Mouse (Mus musculus) midbrain, embryonic 12.5 days (tissue): ENCODE measurements around the gene Tnfrsf13c. TPM values are rescaled to one million over a fixed set of nuclear protein-coding genes. Genes with fewer than 3 reads are reported as not detected.
A peak's percentile ranks its signal among the peaks of the same experiment; 100 is the strongest.

ENCODE experiments used
- ATAC-seq: fragments of 200-750 bp; cut with Nextera tagmentation; 2 replicates; pipeline ENCODE4 v1.8.0; 2017; ENCODE audit warnings: low read depth, moderate TSS enrichment, moderate library complexity; ENCODE audit not compliant: low FRiP score
- H3K27ac ChIP-seq: fragments of 300-500 bp; sonication (generic); replicated peaks from 2 replicates; pipeline ENCODE4 v1.5.1; 2016; ENCODE audit warnings: mild to moderate bottlenecking
- H3K27me3 ChIP-seq: fragments of 300-500 bp; sonication (generic); 2 replicates; pipeline ENCODE4 v1.6.1; 2016; ENCODE audit warnings: mild to moderate bottlenecking
- H3K36me3 ChIP-seq: fragments of 300-500 bp; sonication (generic); 2 replicates; pipeline ENCODE4 v1.6.1; 2016
- H3K4me1 ChIP-seq: fragments of 300-500 bp; sonication (generic); 2 replicates; pipeline ENCODE4 v1.6.1; 2016
- H3K4me2 ChIP-seq: fragments of 300-500 bp; sonication (generic); replicated peaks from 2 replicates; pipeline ENCODE4 v1.6.1; 2016; ENCODE audit warnings: mild to moderate bottlenecking, moderate library complexity
- H3K4me3 ChIP-seq: fragments of 300-500 bp; sonication (generic); 2 replicates; pipeline ENCODE4 v1.5.1; 2016; ENCODE audit warnings: mild to moderate bottlenecking
- H3K9ac ChIP-seq: fragments of 300-500 bp; sonication (generic); replicated peaks from 2 replicates; pipeline ENCODE4 v1.6.1; 2016; ENCODE audit warnings: mild to moderate bottlenecking, moderate library complexity
- H3K9me3 ChIP-seq: fragments of 300-500 bp; sonication (generic); 2 replicates; pipeline ENCODE4 v1.6.1; 2016; ENCODE audit warnings: mild to moderate bottlenecking
- WGBS: fragments of 180-500 bp; shearing (Covaris S2); methylation state at CpG from one replicate; pipeline ENCODE4 v1.1.7; 2016; 5-methylcytosine and 5-hydroxymethylcytosine counted together
- polyA plus RNA-seq: library from polyadenylated mRNA; unstranded; fragments of >200 nt; fragmentation: Nextera tagmentation; extraction: Ambion mirVana; gene quantifications from 2 replicates; pipeline ENCODE4 v1.2.1, GENCODE M21; 2016

Gene Tnfrsf13c
- polyA plus RNA-seq: 0.37 TPM in 1 of 2 replicates, not detected in the other

- H3K9me3 ChIP-seq: no peaks in the 10 kb centered on the region
- no peaks in the 10 kb centered on the region for H3K36me3 ChIP-seq
- H3K9ac ChIP-seq: peak within 1 kb of the TSS; percentile 46
- peak; percentile 63 for ATAC-seq
- H3K4me3 ChIP-seq: peak within 1 kb of the TSS; percentile 36
- peaks cover 28% of the 10 kb centered on the region for H3K4me1 ChIP-seq
- H3K4me2 ChIP-seq: peak within 1 kb of the TSS; percentile 68
- 1% methylated on average over 43 of the region's 44 CpGs for WGBS
- H3K27ac ChIP-seq: no peak within 1 kb of the TSS
- H3K27me3 ChIP-seq: peaks cover 56% of the 10 kb centered on the region
Observed at GRCm38 (mm10) chr15:82223657-82224601, at the start of gene Tnfrsf13c. Tnfrsf13c (minus strand) TSS chr15:82224369.

GRCm38 (mm10) chr15:82272295-82272694 is 48.1 kb upstream of the Tnfrsf13c start:
- H3K27me3 ChIP-seq: peaks cover 33% of the 10 kb centered on the region
- peaks cover 52% of the 10 kb centered on the region for H3K4me1 ChIP-seq
- H3K4me3 ChIP-seq: no peak overlapping the region
- no peak overlapping the region for H3K27ac ChIP-seq
- H3K9ac ChIP-seq: no peak overlapping the region
- H3K4me2 ChIP-seq: no peak overlapping the region
- 93% methylated on average over 6 of the region's 6 CpGs for WGBS
- H3K9me3 ChIP-seq: no peaks in the 10 kb centered on the region
- ATAC-seq: no peak
- 0 out of 2 replicates have a peak, but pooled peaks cover under 1% of the 10 kb centered on the region for H3K36me3 ChIP-seq

GRCm38 (mm10) chr15:82271201-82271600 is 47.0 kb upstream of the Tnfrsf13c start:
- Histone ChIP-seq H3K27ac (0 out of 2 replicates have a peak overlapping the region, but pooled peaks have one; percentile 46), H3K4me1 (peaks cover 41% of the 10 kb centered on the region), H3K9ac (no peak overlapping the region), H3K36me3 (no peaks in the 10 kb centered on the region), H3K4me2 (no peak overlapping the region), H3K4me3 (no peak overlapping the region), H3K9me3 (no peaks in the 10 kb centered on the region), H3K27me3 (peaks cover 33% of the 10 kb centered on the region)
- no peak for ATAC-seq
- WGBS: 3% methylated on average over 5 of the region's 5 CpGs

- ATAC-seq: no peak
- no peaks in the 10 kb centered on the region for H3K36me3 ChIP-seq
- H3K9me3 ChIP-seq: no peaks in the 10 kb centered on the region
- H3K27me3 ChIP-seq: peaks cover 27% of the 10 kb centered on the region
- WGBS: 85% methylated on average over 9 of the region's 9 CpGs
- H3K4me1 ChIP-seq: peaks cover 27% of the 10 kb centered on the region
- no peak overlapping the region for H3K4me3 ChIP-seq
- H3K4me2 ChIP-seq: no peak overlapping the region
- no peak overlapping the region for H3K9ac ChIP-seq
- H3K27ac ChIP-seq: peak overlapping the region; percentile 75
Observed at GRCm38 (mm10) chr15:82268783-82269182, 44.6 kb upstream of the Tnfrsf13c start.

- WGBS: 10% methylated on average over 3 of the region's 3 CpGs
- Histone ChIP-seq H3K9me3 (no peaks in the 10 kb centered on the region), H3K4me1 (peaks cover 26% of the 10 kb centered on the region), H3K27ac (peak overlapping the region; percentile 75), H3K4me2 (peak overlapping the region; percentile 21; the same call in 1 of the 2 replicates), H3K4me3 (no peak overlapping the region), H3K9ac (no peak overlapping the region; the same call in 1 of the 2 replicates), H3K27me3 (peaks cover 21% of the 10 kb centered on the region), H3K36me3 (no peaks in the 10 kb centered on the region)
- 0 out of 2 replicates have a peak, but pooled peaks have one; percentile 44 for ATAC-seq
Observed at GRCm38 (mm10) chr15:82268185-82268584, 44.0 kb upstream of the Tnfrsf13c start.

- H3K4me3 ChIP-seq: no peak overlapping the region
- no peaks in the 10 kb centered on the region for H3K36me3 ChIP-seq
- no peak for ATAC-seq
- 13% methylated on average over 6 of the region's 6 CpGs for WGBS
- H3K27ac ChIP-seq: no peak overlapping the region
- no peak overlapping the region for H3K4me2 ChIP-seq
- no peak overlapping the region for H3K9ac ChIP-seq
- 0 out of 2 replicates have a peak, but pooled peaks cover 5% of the 10 kb centered on the region for H3K27me3 ChIP-seq
- peaks cover 21% of the 10 kb centered on the region for H3K4me1 ChIP-seq
- no peaks in the 10 kb centered on the region for H3K9me3 ChIP-seq
Observed at GRCm38 (mm10) chr15:82266356-82266755, 42.2 kb upstream of the Tnfrsf13c start.

- Histone ChIP-seq H3K9me3 (no peaks in the 10 kb centered on the region), H3K4me3 (no peak overlapping the region), H3K36me3 (no peaks in the 10 kb centered on the region), H3K4me2 (no peak overlapping the region), H3K9ac (no peak overlapping the region), H3K27ac (no peak overlapping the region), H3K27me3 (peaks cover 20% of the 10 kb centered on the region; the same call in 1 of the 2 replicates), H3K4me1 (peaks cover 29% of the 10 kb centered on the region)
- WGBS: 13% methylated on average over 16 of the region's 16 CpGs
- ATAC-seq: no peak
Observed at GRCm38 (mm10) chr15:82259510-82259909, 35.3 kb upstream of the Tnfrsf13c start.

- H3K9ac ChIP-seq: peak overlapping the region; percentile 43
- H3K27ac ChIP-seq: peak overlapping the region; percentile 79
- ATAC-seq: peak; percentile 85
- peak overlapping the region; percentile 54 for H3K4me2 ChIP-seq
- WGBS: 9% methylated on average over 10 of the region's 10 CpGs
- no peaks in the 10 kb centered on the region for H3K9me3 ChIP-seq
- peaks cover 29% of the 10 kb centered on the region for H3K4me1 ChIP-seq
- peaks cover 15% of the 10 kb centered on the region; the same call in 1 of the 2 replicates for H3K27me3 ChIP-seq
- peak overlapping the region; percentile 43 for H3K4me3 ChIP-seq
- H3K36me3 ChIP-seq: no peaks in the 10 kb centered on the region
Observed at GRCm38 (mm10) chr15:82255944-82256383, 31.8 kb upstream of the Tnfrsf13c start.

- no peak overlapping the region for H3K4me3 ChIP-seq
- H3K36me3 ChIP-seq: no peaks in the 10 kb centered on the region
- H3K4me1 ChIP-seq: peaks cover 29% of the 10 kb centered on the region
- H3K27ac ChIP-seq: peak overlapping the region; percentile 79
- ATAC-seq: peak; percentile 28; the same call in 1 of the 2 replicates
- H3K27me3 ChIP-seq: peaks cover 11% of the 10 kb centered on the region; the same call in 1 of the 2 replicates
- no peaks in the 10 kb centered on the region for H3K9me3 ChIP-seq
- H3K4me2 ChIP-seq: peak overlapping the region; percentile 54; the same call in 1 of the 2 replicates
- H3K9ac ChIP-seq: no peak overlapping the region
- WGBS: 46% methylated on average over 4 of the region's 4 CpGs
Observed at GRCm38 (mm10) chr15:82255248-82255647, 31.1 kb upstream of the Tnfrsf13c start.

GRCm38 (mm10) chr15:82252097-82252496 is 27.9 kb upstream of the Tnfrsf13c start, which contains the start of gene 1500009C09Rik:
1500009C09Rik (plus strand) TSS chr15:82252397.
- WGBS: 91% methylated on average over 6 of the region's 6 CpGs
- Histone ChIP-seq H3K9ac (no peak within 1 kb of the TSS), H3K27ac (no peak within 1 kb of the TSS), H3K9me3 (no peaks in the 10 kb centered on the region), H3K4me1 (peaks cover 22% of the 10 kb centered on the region), H3K36me3 (no peaks in the 10 kb centered on the region), H3K4me2 (no peak within 1 kb of the TSS), H3K4me3 (no peak within 1 kb of the TSS), H3K27me3 (no peaks in the 10 kb centered on the region)
- no peak for ATAC-seq

GRCm38 (mm10) chr15:82251579-82251978 is 27.4 kb upstream of the Tnfrsf13c start:
- Histone ChIP-seq H3K36me3 (no peaks in the 10 kb centered on the region), H3K27me3 (no peaks in the 10 kb centered on the region), H3K4me1 (peaks cover 17% of the 10 kb centered on the region), H3K4me2 (no peak overlapping the region), H3K4me3 (no peak overlapping the region), H3K27ac (no peak overlapping the region), H3K9me3 (no peaks in the 10 kb centered on the region), H3K9ac (no peak overlapping the region)
- no peak for ATAC-seq
- WGBS: 95% methylated on average over 3 of the region's 3 CpGs
